Mouse (Mus musculus) megakaryocyte progenitor cell, adult 5-6 weeks (primary cell): ENCODE measurements around the gene Fxr1. TPM values are rescaled to one million over a fixed set of nuclear protein-coding genes. Genes with fewer than 3 reads are reported as not detected.

Experiments
- ATAC-seq: replicated peaks from 2 replicates; pipeline ENCODE4 v1.8.0; 2016; ENCODE audit warnings: mild to moderate bottlenecking, moderate TSS enrichment, inconsistent platforms; ENCODE audit not compliant: poor library complexity
- total RNA-seq, 2 experiments: library from RNA; stranded (forward) in 1 of 2; stranded (reverse) in 1 of 2; fragments of 157-497, 149-512 nt in 1 of 2; fragments of 200-1000 nt in 1 of 2; gene quantifications; 2 replicates each; pipeline versions ENCODE4 v1.2.3 to v1.2.4; 2015 to 2017

Gene Fxr1
- total RNA-seq, 2 experiments from 2014 or later: 118 to 167 TPM

- ATAC-seq: no peak
Measured at GRCm38 (mm10) chr3:34035706-34036105, 16.0 kb downstream of the Fxr1 start.

GRCm38 (mm10) chr3:34041990-34042389, 22.2 kb downstream of the Fxr1 start:
- no peak for ATAC-seq

- ATAC-seq: no peak
Measured at GRCm38 (mm10) chr3:34062352-34062751, 42.6 kb downstream of the Fxr1 start.

- ATAC-seq: peak; percentile 73
Measured at GRCm38 (mm10) chr3:34068943-34069342, 49.2 kb downstream of the Fxr1 start.

- ATAC-seq: no peak
Measured at GRCm38 (mm10) chr3:34072726-34073125, 53.0 kb downstream of the Fxr1 start.

- no peak for ATAC-seq
Measured at GRCm38 (mm10) chr3:34076058-34076759, 56.5 kb downstream of the Fxr1 start.

- peak; percentile 91 for ATAC-seq
Measured at GRCm38 (mm10) chr3:34080900-34081662, 61.3 kb downstream of the Fxr1 start, which contains the start of gene Dnajc19. TSS of gene Dnajc19 (minus strand) at chr3:34081321.

- ATAC-seq: 0 out of 2 replicates have a peak, but pooled peaks have one; percentile 9
Measured at GRCm38 (mm10) chr3:34081929-34082328, 62.2 kb downstream of the Fxr1 start.

GRCm38 (mm10) chr3:34083655-34084054, 63.9 kb downstream of the Fxr1 start:
- peak; percentile 38 for ATAC-seq

- no peak for ATAC-seq
Measured at GRCm38 (mm10) chr3:34102891-34103290, 83.1 kb downstream of the Fxr1 start.

GRCm38 (mm10) chr3:34103902-34104672, 84.3 kb downstream of the Fxr1 start:
- ATAC-seq: no peak

- no peak for ATAC-seq
Measured at GRCm38 (mm10) chr3:34106421-34106820, 86.7 kb downstream of the Fxr1 start.

GRCm38 (mm10) chr3:34107631-34108030, 87.9 kb downstream of the Fxr1 start:
- ATAC-seq: no peak

GRCm38 (mm10) chr3:34111941-34112685, 92.4 kb downstream of the Fxr1 start:
- ATAC-seq: no peak

- ATAC-seq: no peak
Measured at GRCm38 (mm10) chr3:34115806-34116205, 96.1 kb downstream of the Fxr1 start.

GRCm38 (mm10) chr3:34119869-34120268, 100.1 kb downstream of the Fxr1 start:
- ATAC-seq: no peak

Other genes starting within 250 kb of the Fxr1 start
- 21.0 and 31.7 TPM in 2 replicates for gene Ttc14, start 220.1 kb upstream of the Fxr1 start, total RNA-seq (2015)
- gene Ttc14, start 220.1 kb upstream of the Fxr1 start, total RNA-seq (2017): 51.5 and 64.8 TPM in 2 replicates
- 0.17 and 1.1 TPM in 2 replicates for gene Ccdc39, start 175.6 kb upstream of the Fxr1 start, total RNA-seq (2015)
- 0.25 and 0.74 TPM in 2 replicates for gene Ccdc39, start 175.6 kb upstream of the Fxr1 start, total RNA-seq (2017)
- 155 and 171 TPM in 2 replicates for gene Dnajc19, start 61.4 kb downstream of the Fxr1 start, total RNA-seq (2015)
- 183 and 206 TPM in 2 replicates for gene Dnajc19, start 61.4 kb downstream of the Fxr1 start, total RNA-seq (2017)